Mouse (Mus musculus) embryo, embryonic 10.5 days (tissue): ENCODE results near the gene Gm10642.
A peak's percentile ranks its signal among the peaks of the same experiment; 100 is the strongest.

Source experiments
- DNase-seq: peaks from one replicate; pipeline ENCODE4 v3.0.0-alpha.2; 2015; ENCODE audit warnings: low spot score

Gene Gm10642

GRCm38 (mm10) chr9:70656130-70657007, at the start of gene Gm10642:
Gene Gm10642, plus strand, starts transcription at chr9:70656251.
- DNase-seq, result peak; percentile 38

DNA sequence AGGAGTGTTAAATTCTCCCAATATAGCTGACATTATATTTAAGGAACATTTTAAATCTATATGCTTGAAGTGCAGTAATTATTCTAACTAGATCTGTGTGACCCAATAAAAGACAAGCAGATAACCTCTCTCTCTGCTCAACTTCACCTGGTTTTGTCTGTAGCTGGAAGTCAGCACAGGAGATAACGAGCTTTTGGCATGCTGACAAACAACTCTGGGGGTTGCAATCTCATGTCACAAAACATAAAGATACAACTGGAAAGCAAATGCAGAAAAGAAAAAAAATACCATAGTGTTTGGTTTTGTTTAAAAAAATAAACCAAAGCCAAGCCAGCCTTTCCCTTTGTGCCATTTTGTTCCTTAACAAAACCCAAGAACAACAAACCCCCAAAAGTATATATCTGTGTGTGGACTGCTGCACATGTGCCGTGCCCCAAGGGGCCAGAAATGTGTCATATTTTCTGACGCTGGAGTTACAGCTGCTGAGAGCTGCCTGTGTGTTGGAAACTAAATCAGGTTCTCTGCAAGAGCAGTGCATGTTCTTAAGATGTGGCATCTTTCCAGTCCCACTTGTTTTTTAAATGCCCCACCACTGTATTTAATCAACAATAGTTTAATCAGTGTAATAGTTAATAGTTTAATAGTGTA, 44.9 kb upstream of the Gm10642 start:
- DNase-seq, result no peak

GRCm38 (mm10) chr9:70629711-70630110, 26.3 kb upstream of the Gm10642 start:
- no peak for DNase-seq

- DNase-seq, result no peak
These were observed 24.4 kb upstream of the Gm10642 start for GRCm38 (mm10) chr9:70631665-70632064.

- DNase-seq, result no peak
These were observed 19.3 kb upstream of the Gm10642 start for GRCm38 (mm10) chr9:70636748-70637147.

DNA sequence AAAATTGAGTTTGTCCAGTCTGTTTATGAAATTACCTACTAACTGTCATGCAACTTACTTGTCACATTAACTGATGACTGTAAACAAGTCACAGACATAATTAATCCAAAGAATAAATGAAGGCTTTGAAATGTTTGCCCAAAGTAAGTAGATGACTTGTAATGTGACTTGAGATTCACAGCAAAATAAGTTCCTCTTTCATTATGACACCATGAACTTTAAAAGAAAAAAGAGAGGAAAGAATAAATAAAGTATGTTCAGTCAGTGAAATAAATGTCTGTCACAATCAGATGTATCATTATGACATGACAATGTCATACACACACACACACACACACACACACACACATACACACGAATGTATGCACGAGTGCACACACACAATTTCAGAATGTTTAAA, 5.8 kb upstream of the Gm10642 start:
- DNase-seq, result no peak

DNA sequence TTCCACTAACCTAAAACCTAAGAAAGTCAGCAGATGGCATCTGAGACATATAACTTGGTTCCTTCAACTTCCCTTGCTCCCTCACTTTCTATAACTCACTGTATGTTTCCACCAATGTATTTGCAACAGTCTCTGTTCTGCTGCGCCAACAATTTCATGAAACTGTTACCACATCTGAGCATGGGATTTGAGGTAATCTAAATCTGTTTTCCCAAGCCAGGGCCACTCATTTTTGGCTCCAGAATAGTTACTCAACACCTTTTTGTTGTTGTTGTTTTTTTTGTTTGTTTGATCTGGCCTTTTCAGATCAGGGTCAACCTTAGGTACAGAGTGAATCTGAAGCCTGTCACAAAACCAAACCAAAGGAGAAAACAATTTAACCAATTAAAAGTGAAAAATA, 5.1 kb upstream of the Gm10642 start:
- no peak for DNase-seq

- DNase-seq, result no peak
These were observed 3.8 kb upstream of the Gm10642 start for GRCm38 (mm10) chr9:70652221-70652620.

GRCm38 (mm10) chr9:70653875-70654274, 2.2 kb upstream of the Gm10642 start:
- no peak for DNase-seq

DNA sequence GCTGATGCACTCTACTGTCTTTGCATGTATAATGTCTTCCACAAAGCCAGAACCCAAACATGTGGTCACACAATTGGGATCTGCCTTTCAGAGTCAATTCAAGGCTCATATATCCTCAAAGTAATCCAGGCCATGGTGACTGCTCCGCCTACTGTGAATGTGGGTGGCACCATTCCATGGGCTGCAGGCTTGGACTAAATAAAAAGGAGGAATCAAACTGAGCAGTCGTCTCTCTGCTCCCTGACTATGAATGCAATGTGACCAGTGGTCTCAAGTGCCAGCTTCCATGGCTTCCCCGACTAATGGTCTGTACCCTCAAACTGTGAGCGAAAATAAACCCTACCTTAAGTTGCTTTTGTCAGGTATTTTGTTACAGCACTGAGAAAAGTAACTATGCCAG, 1.6 kb upstream of the Gm10642 start:
- DNase-seq, result no peak

- DNase-seq, result no peak
These were observed 304 bp upstream of the Gm10642 start for GRCm38 (mm10) chr9:70655764-70656129.

GRCm38 (mm10) chr9:70657013-70657967, 1.2 kb downstream of the Gm10642 start, which contains the start of gene Mindy2:
Gene Mindy2, minus strand, starts transcription at chr9:70657174.
- peak; percentile 96 for DNase-seq

DNA sequence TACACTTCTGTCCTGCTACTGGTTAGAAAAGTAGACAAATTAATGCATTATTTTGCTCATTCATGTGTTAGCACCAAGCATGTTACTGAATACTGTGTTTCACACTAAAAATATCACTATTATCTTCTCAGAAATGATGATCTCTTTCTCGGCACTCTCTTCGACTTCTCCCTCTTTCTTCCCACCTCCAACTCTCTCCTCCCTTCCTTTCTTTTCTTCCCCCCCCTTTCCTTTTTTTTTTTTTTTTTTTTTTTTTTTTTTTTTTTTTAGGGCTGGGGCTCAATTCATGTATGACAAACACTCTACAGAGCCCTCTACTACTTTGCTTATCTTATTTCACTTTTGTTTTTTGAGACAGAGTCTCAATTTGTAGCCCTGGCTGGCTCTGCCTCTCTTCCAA, 2.2 kb downstream of the Gm10642 start:
- no peak for DNase-seq

DNA sequence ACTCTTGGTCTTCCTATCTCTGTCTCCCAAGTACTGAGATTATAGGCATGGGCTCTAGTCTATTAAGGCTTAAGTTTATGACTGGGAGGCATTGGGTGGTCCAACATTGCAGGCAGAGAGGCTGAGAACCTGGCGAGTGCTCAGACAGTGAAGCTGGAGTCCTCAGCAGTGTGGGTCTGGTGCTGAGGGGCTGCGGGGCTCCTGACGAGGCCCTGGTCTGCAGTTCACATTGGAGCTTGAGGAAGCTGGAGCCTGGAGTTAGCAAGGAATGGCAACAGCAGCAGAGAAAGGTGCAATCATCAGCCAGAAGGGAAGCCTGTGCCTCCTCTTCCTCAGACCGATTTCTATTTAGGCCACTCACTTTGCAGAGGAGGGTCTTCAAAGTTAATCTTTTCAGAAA, 8.8 kb downstream of the Gm10642 start:
- no peak for DNase-seq

- no peak for DNase-seq
These were observed 9.5 kb downstream of the Gm10642 start for GRCm38 (mm10) chr9:70665372-70666145.

DNA sequence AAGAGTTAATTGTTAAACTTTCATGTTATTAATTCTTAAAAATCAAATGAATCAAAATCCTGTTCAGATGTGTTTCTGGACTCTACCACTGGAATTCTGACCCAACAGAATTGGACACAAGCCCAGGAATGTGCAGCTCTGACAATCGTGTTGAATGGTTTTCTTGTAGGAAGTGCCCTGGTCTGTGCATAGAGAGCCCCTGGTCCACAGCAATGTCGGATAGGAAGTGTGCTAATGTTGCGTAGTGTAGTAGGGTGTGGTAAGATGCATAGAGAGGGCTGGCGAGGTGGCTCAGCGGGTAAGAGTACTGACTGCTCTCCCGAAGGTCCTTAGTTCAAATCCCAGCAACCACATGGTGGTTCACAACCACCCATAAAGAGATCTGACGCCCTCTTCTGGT, 10.8 kb downstream of the Gm10642 start:
- no peak for DNase-seq

DNA sequence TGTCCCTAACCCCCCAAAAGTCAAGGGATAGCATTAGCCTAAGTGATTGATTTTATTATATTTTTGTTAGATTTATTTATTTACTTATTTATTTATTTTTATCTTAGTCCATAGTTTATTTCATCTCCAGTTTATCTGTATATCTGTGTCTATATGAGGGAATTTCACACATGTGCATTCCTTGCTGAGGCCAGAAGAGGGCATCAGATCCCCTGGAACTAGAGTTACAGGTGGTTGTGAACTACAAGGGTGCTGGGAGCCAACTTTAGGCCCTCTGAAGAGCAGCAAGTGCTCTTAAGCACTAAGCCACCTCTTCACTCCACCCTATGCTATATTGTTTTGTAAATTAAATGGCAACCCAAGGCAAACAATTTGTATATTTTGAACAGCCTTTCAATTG, 12.0 kb downstream of the Gm10642 start:
- DNase-seq, result no peak

DNA sequence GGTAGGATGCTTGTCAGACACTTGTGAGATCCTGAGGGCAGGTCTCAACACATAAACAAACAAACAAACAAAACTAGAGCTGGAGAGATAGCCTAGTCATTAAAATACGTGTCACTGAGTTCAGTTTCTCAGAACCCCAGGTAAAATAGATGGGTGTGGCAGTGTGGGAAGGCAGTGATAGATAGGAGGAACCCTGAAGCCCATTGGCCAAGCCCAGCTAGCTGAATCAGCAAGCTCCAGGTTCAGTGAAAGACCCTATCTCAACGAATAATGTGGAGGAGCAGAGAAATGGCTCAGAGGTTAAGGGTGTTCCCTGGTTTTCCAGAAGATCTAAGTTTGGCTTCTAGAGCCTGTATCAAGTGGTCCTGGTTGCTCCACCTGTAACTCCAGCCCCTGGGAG, 13.1 kb downstream of the Gm10642 start:
- no peak for DNase-seq

DNA sequence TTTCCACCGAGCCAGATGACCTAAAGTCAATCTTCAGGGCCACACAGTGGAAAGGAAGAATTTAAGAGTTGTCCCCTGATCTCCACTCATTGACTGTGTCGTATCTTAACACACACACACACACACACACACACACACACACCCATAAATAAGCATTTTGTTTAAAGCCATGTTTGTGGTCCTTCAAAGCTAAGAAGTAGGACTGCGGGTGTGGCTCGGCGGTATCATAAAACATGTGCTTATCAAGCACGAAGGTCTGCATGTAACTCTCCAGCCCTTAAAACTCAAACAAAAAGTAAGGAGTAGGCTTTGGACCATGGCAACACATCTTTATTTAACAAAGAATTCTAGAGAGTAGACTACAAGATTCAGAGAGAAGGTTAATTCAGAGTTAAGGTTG, 14.3 kb downstream of the Gm10642 start:
- no peak for DNase-seq

DNA sequence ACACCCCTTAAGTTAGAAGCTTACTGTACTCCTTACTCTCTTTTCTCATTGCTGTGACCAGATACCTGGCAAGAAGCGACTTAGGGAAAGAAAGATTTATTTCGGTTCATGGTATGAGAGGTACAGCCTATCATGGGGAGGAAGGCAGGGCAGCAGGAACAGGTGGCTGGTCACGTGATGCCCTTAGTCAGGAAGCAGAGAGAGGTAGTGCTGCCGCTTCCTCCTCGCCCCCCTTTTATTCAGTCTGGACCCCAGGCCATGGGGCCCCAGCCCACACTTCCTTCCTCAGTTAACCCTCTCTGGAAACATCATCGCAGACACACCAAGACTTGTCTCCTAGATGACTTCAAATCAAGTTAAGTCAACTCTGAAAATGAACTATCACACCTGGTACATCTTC, 15.2 kb downstream of the Gm10642 start:
- no peak for DNase-seq

GRCm38 (mm10) chr9:70671772-70672579, 15.9 kb downstream of the Gm10642 start:
- no peak for DNase-seq
